Mouse (Mus musculus): ENCODE results near the gene Usp22.

DNA sequence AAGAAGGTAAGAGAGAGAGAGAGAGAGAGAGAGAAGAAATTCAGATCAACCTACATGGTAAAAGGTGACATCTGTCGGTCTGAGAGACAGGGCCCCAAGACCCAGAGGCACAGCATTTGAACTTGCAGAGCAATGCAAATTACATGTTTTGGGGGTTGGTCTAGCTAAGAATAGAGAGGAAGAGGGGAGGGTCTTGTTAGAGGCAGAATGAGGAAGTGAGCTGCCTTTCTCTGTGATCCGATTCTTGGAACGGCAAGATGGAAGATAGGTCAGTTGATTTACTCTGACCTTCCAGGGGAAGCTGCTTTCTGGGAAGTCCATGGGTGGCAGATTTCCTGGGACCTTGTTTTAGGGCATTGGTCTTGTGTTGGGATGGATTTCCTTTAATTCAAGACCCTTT is 32.6 kb downstream of the Usp22 start:
- TF ChIP-seq CTCF (IDR thresholded peaks at IDR 0.05; ENCODE audit: extremely low read depth, insufficient read length, insufficient replicate concordance, low read depth, low read length) (no peak), POLR2A (IDR thresholded peaks at IDR 0.05; ENCODE audit: low read depth, low read length) (no peak)

Measured in small intestine, adult 2 months (tissue).